In genomic region chr8:72365826-72366225, GRCm38 (mm10) we compare ENCODE assay signal across 8 mouse cellular contexts. TPM values are rescaled to one million over a fixed set of nuclear protein-coding genes. Genes with fewer than 3 reads are reported as not detected.
DNase-seq lines count a peak whose midpoint lies in the region; ATAC-seq and TF ChIP-seq lines count a peak whose summit lies in the region.

No protein-coding gene starts in this region.

- H3K27ac ChIP-seq in forebrain, embryonic 12.5 days, result no peak overlapping the region
- no peak overlapping the region for H3K27ac ChIP-seq in liver, postnatal 0 days (ENCODE audit: low read depth)

- H3K9me3 ChIP-seq in forebrain, embryonic 12.5 days, result no peaks in the 10 kb centered on the region
- no peaks in the 10 kb centered on the region for H3K9me3 ChIP-seq in liver, postnatal 0 days (ENCODE audit: low read length)

- H3K4me3 ChIP-seq in forebrain, embryonic 12.5 days (replicated peaks), result no peak overlapping the region
- H3K4me3 ChIP-seq in liver, postnatal 0 days (ENCODE audit: low read depth, low read length), result no peak overlapping the region

- H3K36me3 ChIP-seq in forebrain, embryonic 12.5 days (replicated peaks), result peaks cover 100% of the 10 kb centered on the region
- H3K36me3 ChIP-seq in liver, postnatal 0 days (replicated peaks; ENCODE audit: insufficient read depth, low read length), result peaks cover 58% of the 10 kb centered on the region

- H3K4me1 ChIP-seq in forebrain, embryonic 12.5 days, result no peaks in the 10 kb centered on the region
- H3K4me1 ChIP-seq in liver, postnatal 0 days (ENCODE audit: insufficient read depth), result no peaks in the 10 kb centered on the region

- intact Hi-C loops in heart, postnatal 10 days (cut with DNase I), result loop anchor here (1.0 to 2.0 kb wide), 3 partner anchors 39 to 189 kb away; no protein-coding TSS in a partner anchor

- DNase-seq in CD8-positive naive resting alpha-beta T cell, adult 2 months (ENCODE audit: low read depth in 2 of 2, low spot score in 2 of 2), result peak; percentile 88 to 91
- peak; percentile 64 for DNase-seq in c-Kit-positive CD71-negative TER-119-negative erythroid progenitor cells, embryonic 14.5 days (ENCODE audit: low read depth)
- DNase-seq in heart, postnatal 10 days, result peak; percentile 85 to 90
- DNase-seq in kidney, postnatal 4 days, result peak; percentile 86 to 90
- DNase-seq in liver, postnatal 0 days, result peak; percentile 82
- DNase-seq in thymus, adult 18-20 months, result peak; percentile 69 to 73

- no peak overlapping the region for H3K4me2 ChIP-seq in forebrain, embryonic 12.5 days
- H3K4me2 ChIP-seq in liver, postnatal 0 days (ENCODE audit: low read depth, low read length), result no peak overlapping the region

- peak; percentile 96 for TF ChIP-seq CTCF in liver, postnatal 0 days (IDR thresholded peaks at IDR 0.05; ENCODE audit: low read depth)

- no peak overlapping the region for H3K9ac ChIP-seq in forebrain, embryonic 12.5 days
- H3K9ac ChIP-seq in liver, postnatal 0 days (replicated peaks), result no peak overlapping the region

- H3K27me3 ChIP-seq in forebrain, embryonic 12.5 days, result no peaks in the 10 kb centered on the region
- H3K27me3 ChIP-seq in liver, postnatal 0 days (ENCODE audit: insufficient read depth, low read length), result no peaks in the 10 kb centered on the region

- TF ChIP-seq EP300 in liver, postnatal 0 days (IDR thresholded peaks at IDR 0.05; ENCODE audit: low read depth), result no peak

- peak; percentile 58; the same call in 1 of the 2 replicates for ATAC-seq in forebrain, embryonic 12.5 days (ENCODE audit: low FRiP score)
- peak; percentile 61; the same call in 1 of the 2 replicates for ATAC-seq in liver, postnatal 0 days
- ATAC-seq in neutrophil, adult 5-6 weeks (ENCODE audit: extremely low read depth, insufficient number of reproducible peaks, low FRiP score, poor library complexity, severe bottlenecking), result peak; percentile 81

- WGBS in forebrain, embryonic 12.5 days, result 35% methylated on average over 3 of the region's 3 CpGs
- WGBS in liver, postnatal 0 days (ENCODE audit: insufficient replicate concordance), result 19% methylated on average over 3 of the region's 3 CpGs

RNA-seq across cellular contexts. Expression of gene Klf2, which starts 47.0 kb away (rescaled TPM):
- 4.6 and 5.0 TPM in 2 replicates for polyA plus RNA-seq in forebrain, embryonic 12.5 days (2016; fragmentation: Nextera tagmentation; extraction: Ambion mirVana)
- total RNA-seq in heart, postnatal 10 days (2021), result 10 to 100 TPM; 69.7 to 82.8 TPM
- polyA plus RNA-seq in liver, postnatal 0 days (2015; fragmentation: Nextera tagmentation; extraction: Ambion mirVana), result 5.6 and 7.4 TPM in 2 replicates
- 428 and 461 TPM in 2 replicates for total RNA-seq in neutrophil, adult 5-6 weeks (2017)

RNA-seq across cellular contexts. Expression of gene Eps15l1, which starts 55.4 kb away (rescaled TPM):
- polyA plus RNA-seq in forebrain, embryonic 12.5 days (2016; fragmentation: Nextera tagmentation; extraction: Ambion mirVana), result 73.5 and 74.3 TPM in 2 replicates
- total RNA-seq in heart, postnatal 10 days (2021), result 10 to 100 TPM; 49.9 to 52.4 TPM
- polyA plus RNA-seq in liver, postnatal 0 days (2015; fragmentation: Nextera tagmentation; extraction: Ambion mirVana), result 9.3 and 10.1 TPM in 2 replicates
- total RNA-seq in neutrophil, adult 5-6 weeks (2017), result 69.5 and 70.0 TPM in 2 replicates
